Mouse (Mus musculus) forebrain, postnatal 0 days (tissue): ENCODE data around the gene Grb10. TPM values are rescaled to one million over a fixed set of nuclear protein-coding genes. Genes with fewer than 3 reads are reported as not detected.

Source experiments
- ATAC-seq: fragments of 200-750 bp; cut with Nextera tagmentation; 2 replicates; pipeline ENCODE4 v1.8.0; 2017; ENCODE audit warnings: mild to moderate bottlenecking, moderate library complexity
- DNase-seq: peaks from one replicate; pipeline ENCODE4 v3.0.0-alpha.2; 2015
- H3K27ac ChIP-seq: fragments of 300-500 bp; sonication (generic); 2 replicates; pipeline ENCODE4 v1.5.1; 2014; ENCODE audit warnings: low read depth, mild to moderate bottlenecking, antibody characterized with exemption, low read length, moderate library complexity, mixed read lengths
- H3K27me3 ChIP-seq: fragments of 300-500 bp; sonication (generic); 2 replicates; pipeline ENCODE4 v1.6.1; 2014; ENCODE audit warnings: mild to moderate bottlenecking, low read length, mixed read lengths; ENCODE audit not compliant: insufficient read depth
- H3K36me3 ChIP-seq: fragments of 300-500 bp; sonication (generic); 2 replicates; pipeline ENCODE4 v1.6.1; 2014; ENCODE audit warnings: mild to moderate bottlenecking, moderate library complexity; ENCODE audit not compliant: insufficient read depth
- H3K4me1 ChIP-seq: fragments of 300-500 bp; sonication (generic); 2 replicates; pipeline ENCODE4 v1.6.1; 2014; ENCODE audit warnings: antibody characterized with exemption; ENCODE audit not compliant: insufficient read depth
- H3K4me2 ChIP-seq: fragments of 300-500 bp; sonication (generic); 2 replicates; pipeline ENCODE4 v1.6.1; 2014; ENCODE audit warnings: low read depth, mild to moderate bottlenecking, moderate library complexity
- H3K4me3 ChIP-seq: fragments of 300-500 bp; sonication (generic); 2 replicates; pipeline ENCODE4 v1.5.1; 2014; ENCODE audit warnings: low read depth, low read length, mixed read lengths
- H3K9ac ChIP-seq: fragments of 300-500 bp; sonication (generic); 2 replicates; pipeline ENCODE4 v1.6.1; 2014; ENCODE audit warnings: mild to moderate bottlenecking
- H3K9me3 ChIP-seq: fragments of 300-500 bp; sonication (generic); 2 replicates; pipeline ENCODE4 v1.6.1; 2016; ENCODE audit warnings: low read length
- CTCF ChIP-seq: sonication (generic); IDR thresholded peaks from 2 replicates; pipeline ENCODE4 v1.5.1; 2016; ENCODE audit warnings: antibody characterized with exemption, control low read depth, low read depth
- WGBS: fragments of 180-500 bp; shearing (Covaris S2); extraction: QIAGEN DNeasy Blood & Tissue Kit; methylation state at CpG from one replicate; pipeline ENCODE4 v1.1.7; 2014; 5-methylcytosine and 5-hydroxymethylcytosine counted together
- polyA plus RNA-seq: library from polyadenylated mRNA; unstranded; fragments of >200 nt; fragmentation: Nextera tagmentation; extraction: Ambion mirVana; gene quantifications from 2 replicates; pipeline ENCODE4 v1.2.1, GENCODE M21; 2015
- total RNA-seq: library from RNA; depleted of rRNA; stranded (reverse); fragments of >200 nt; gene quantifications from 2 replicates; pipeline ENCODE4 v1.2.3, GENCODE M21; 2014; rRNA removed

The Grb10 gene
- total RNA-seq, result 58.4 and 80.3 TPM in 2 replicates
- 24.8 and 32.7 TPM in 2 replicates for polyA plus RNA-seq

GRCm38 (mm10) chr11:12038470-12038985 is at the start of gene Grb10:
Gene Grb10 (minus strand): TSS chr11:12038683.
- H3K27ac ChIP-seq, result no peak within 1 kb of the TSS
- H3K27me3 ChIP-seq, result peaks cover 68% of the 10 kb centered on the region
- peak within 1 kb of the TSS; percentile 55 for H3K4me2 ChIP-seq
- no peak within 1 kb of the TSS for H3K9ac ChIP-seq
- H3K9me3 ChIP-seq, result no peaks in the 10 kb centered on the region
- WGBS, result 18% methylated on average over 10 of the region's 10 CpGs
- DNase-seq (no peak), ATAC-seq (no peak)
- TF ChIP-seq CTCF, result no peak
- H3K36me3 ChIP-seq, result no peaks in the 10 kb centered on the region
- peak within 1 kb of the TSS; percentile 42 for H3K4me3 ChIP-seq
- no peaks in the 10 kb centered on the region for H3K4me1 ChIP-seq

DNA sequence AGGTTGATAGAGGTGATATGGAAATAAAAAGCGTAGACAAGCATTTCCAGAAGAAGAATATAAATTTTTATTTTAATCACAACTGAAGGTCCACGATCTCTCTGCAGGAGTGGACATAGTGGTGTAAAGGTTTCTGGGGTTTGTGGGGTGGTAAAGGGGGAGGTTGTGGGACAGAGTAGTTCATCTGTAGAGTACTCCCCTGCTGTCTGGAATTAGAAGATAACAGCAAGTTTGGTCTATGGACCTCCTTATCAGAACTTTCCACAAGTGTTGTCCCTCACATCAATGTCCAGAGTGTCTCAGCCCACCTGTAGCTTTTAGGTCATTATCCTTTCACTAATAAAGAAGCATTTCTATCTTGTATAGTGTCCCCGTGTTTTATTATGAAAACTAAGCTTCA is 43.2 kb upstream of the Grb10 start:
- ATAC-seq (no peak), DNase-seq (no peak)
- 86% methylated on average over 3 of the region's 3 CpGs for WGBS
- no peaks in the 10 kb centered on the region for H3K4me1 ChIP-seq
- H3K4me2 ChIP-seq, result no peak overlapping the region
- H3K9me3 ChIP-seq, result no peaks in the 10 kb centered on the region
- no peaks in the 10 kb centered on the region for H3K36me3 ChIP-seq
- H3K27me3 ChIP-seq, result no peaks in the 10 kb centered on the region
- H3K9ac ChIP-seq, result no peak overlapping the region
- no peak for TF ChIP-seq CTCF
- H3K4me3 ChIP-seq, result no peak overlapping the region
- H3K27ac ChIP-seq, result no peak overlapping the region

- no peak overlapping the region for H3K27ac ChIP-seq
- no peaks in the 10 kb centered on the region for H3K4me1 ChIP-seq
- H3K4me3 ChIP-seq, result no peak overlapping the region
- H3K9ac ChIP-seq, result no peak overlapping the region
- no peak for TF ChIP-seq CTCF
- DNase-seq, result no peak
- H3K36me3 ChIP-seq, result no peaks in the 10 kb centered on the region
- H3K9me3 ChIP-seq, result no peaks in the 10 kb centered on the region
- no peak for ATAC-seq
- H3K27me3 ChIP-seq, result no peaks in the 10 kb centered on the region
- WGBS, result 84% methylated on average over 2 of the region's 2 CpGs
- no peak overlapping the region for H3K4me2 ChIP-seq
Measured at GRCm38 (mm10) chr11:12079231-12079630, 40.7 kb upstream of the Grb10 start.

GRCm38 (mm10) chr11:12075449-12075848 is 37.0 kb upstream of the Grb10 start:
- 100% methylated on average over 1 of the region's 1 CpGs for whole genome bisulfite sequencing
- Histone ChIP-seq H3K4me2 (no peak overlapping the region), H3K27ac (no peak overlapping the region), H3K27me3 (no peaks in the 10 kb centered on the region), H3K9ac (no peak overlapping the region), H3K4me1 (no peaks in the 10 kb centered on the region), H3K9me3 (no peaks in the 10 kb centered on the region), H3K36me3 (no peaks in the 10 kb centered on the region), H3K4me3 (no peak overlapping the region)
- no peak for TF ChIP-seq CTCF
- ATAC-seq (no peak), DNase-seq (no peak)

DNA sequence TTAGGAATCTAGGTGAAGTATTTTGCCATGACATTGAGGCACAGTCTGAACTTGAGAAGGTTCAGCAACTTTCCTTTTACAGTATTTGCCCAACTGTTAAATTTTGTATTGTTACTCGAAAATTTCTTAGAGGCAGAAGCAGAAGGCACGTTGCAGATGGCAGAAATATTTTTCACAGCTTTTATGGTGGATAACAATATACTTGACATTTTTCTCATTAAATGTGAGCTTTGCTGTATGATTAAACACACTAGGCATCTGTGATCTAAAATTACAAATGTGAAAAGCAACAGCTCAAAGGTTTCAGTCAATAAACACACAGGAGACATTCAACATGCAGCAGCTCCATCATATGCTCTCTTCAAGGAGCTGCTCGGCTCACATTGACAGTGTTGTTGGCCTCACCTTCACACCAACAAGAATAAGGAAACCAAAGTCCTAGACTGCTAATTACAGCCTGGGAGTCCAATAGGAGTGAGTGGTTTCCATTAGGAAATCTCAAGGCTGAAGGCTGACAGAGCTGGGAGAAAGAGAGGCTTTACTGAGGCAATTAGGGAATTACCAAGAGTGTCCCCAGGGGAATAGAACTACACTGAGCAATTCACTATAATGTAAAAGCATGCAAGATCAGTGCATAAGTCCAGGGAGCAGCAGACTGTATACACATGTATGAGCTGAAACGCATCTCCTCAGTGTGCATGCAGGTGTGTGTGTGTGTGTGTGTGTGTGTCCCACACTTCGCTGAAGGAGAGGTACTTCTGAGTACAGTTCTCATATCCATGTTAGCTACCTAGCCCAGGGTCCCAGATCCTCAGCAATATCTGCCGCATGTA is 35.1 kb upstream of the Grb10 start:
- Histone ChIP-seq H3K27me3 (no peaks in the 10 kb centered on the region; the same call in 1 of the 2 replicates), H3K9me3 (no peaks in the 10 kb centered on the region), H3K27ac (no peak overlapping the region), H3K4me3 (no peak overlapping the region), H3K9ac (no peak overlapping the region), H3K36me3 (no peaks in the 10 kb centered on the region), H3K4me2 (no peak overlapping the region), H3K4me1 (no peaks in the 10 kb centered on the region)
- peak; percentile 55 for ATAC-seq
- DNase-seq, result peak; percentile 39
- TF ChIP-seq CTCF, result no peak
- WGBS, result 68% methylated on average over 6 of the region's 6 CpGs

- Histone ChIP-seq H3K4me1 (no peaks in the 10 kb centered on the region), H3K4me2 (no peak overlapping the region), H3K9me3 (no peaks in the 10 kb centered on the region), H3K36me3 (no peaks in the 10 kb centered on the region), H3K4me3 (no peak overlapping the region), H3K9ac (no peak overlapping the region), H3K27me3 (no peaks in the 10 kb centered on the region; the same call in 1 of the 2 replicates), H3K27ac (no peak overlapping the region)
- TF ChIP-seq CTCF, result no peak
- ATAC-seq (no peak), DNase-seq (no peak)
- WGBS, result 79% methylated on average over 3 of the region's 3 CpGs
Measured at GRCm38 (mm10) chr11:12072322-12072721, 33.8 kb upstream of the Grb10 start.

DNA sequence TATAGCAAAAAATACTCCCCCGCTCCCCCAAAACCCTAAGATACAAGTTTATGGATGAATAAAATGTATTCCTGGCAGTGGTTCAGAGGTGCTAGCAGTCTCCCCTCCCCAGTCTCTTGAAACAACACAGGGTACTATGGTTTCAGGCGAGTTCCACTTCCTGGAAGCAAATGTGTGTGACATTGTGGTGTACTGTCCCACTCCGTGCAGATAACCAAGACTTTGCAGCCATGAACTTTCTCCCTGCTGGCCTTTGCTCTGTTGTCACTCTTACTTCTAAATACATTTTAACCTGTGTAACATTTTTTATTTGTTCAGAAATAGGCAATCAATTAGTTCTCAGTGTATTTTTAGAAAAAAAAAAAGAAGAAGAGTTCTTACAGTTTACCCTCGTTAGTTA is 20.5 kb upstream of the Grb10 start:
- 76% methylated on average over 4 of the region's 4 CpGs for WGBS
- Histone ChIP-seq H3K27ac (no peak overlapping the region), H3K27me3 (no peaks in the 10 kb centered on the region), H3K9ac (no peak overlapping the region), H3K36me3 (no peaks in the 10 kb centered on the region), H3K4me1 (no peaks in the 10 kb centered on the region), H3K4me2 (no peak overlapping the region), H3K9me3 (no peaks in the 10 kb centered on the region), H3K4me3 (no peak overlapping the region)
- no peak for ATAC-seq
- TF ChIP-seq CTCF, result no peak
- no peak for DNase-seq
